Mouse (Mus musculus): ENCODE results near the gene Alox12e.

The Alox12e gene

GRCm38 (mm10) chr11:70285686-70286085 is 36.7 kb downstream of the Alox12e start:
- no peak for DNase-seq (ENCODE audit: low spot score)

DNA sequence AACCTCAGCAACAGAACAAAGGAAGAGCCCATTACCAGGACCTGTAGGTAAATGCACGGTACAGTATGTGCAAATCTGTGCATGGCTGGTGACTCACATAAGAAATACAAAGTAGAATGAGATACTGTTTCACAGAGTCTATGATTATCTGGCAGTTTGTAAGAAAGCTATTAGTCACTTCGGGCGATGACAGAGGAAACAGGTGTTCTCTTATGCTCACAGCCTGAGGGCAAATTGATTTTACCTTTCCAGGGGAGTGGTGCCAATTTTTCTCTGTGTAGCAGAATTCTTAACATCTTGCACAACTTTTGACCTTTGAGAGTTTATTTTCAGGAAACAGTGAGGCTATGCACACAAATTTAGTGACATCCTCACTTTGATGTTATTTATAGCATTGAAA is 37.7 kb downstream of the Alox12e start:
- DNase-seq (ENCODE audit: low spot score) = no peak

DNA sequence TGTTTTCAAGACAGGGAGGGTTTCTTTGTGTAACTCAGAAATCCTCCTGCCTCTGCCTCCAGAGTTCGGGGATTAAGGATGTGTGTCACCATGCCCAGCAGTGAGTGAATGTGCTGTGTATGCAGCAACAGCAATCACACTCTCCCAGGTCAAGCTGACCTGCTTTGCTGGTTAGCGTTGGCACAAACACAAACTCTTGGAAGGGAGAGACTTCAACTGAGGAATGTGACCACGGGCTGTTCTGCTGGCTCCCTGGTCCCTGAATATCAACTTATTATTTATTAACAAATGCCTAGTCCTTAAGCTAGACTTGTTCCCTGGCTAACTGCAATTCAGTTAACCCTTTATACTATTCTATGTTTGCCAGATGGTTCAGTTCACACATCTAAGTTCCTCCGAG is 38.8 kb downstream of the Alox12e start:
- no peak for DNase-seq (ENCODE audit: low spot score)

DNA sequence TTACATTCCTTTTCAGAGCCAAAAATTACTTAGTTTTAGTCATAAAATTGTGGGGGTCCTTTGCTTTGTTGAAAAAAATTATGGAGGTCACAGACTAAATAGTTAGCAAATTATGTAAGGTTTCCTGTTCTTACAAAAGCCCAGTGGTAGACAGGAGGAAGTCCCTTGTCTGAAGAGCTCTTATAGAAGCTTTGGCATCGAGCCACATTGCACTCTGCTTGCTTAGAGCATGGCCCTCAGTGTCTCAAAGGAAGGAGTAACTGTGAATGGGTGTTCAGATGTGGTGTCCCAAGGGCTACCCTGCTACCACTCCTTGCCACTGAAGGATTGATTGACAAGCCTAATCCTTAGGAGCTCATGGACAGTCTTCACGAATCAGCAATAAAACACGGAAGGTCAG is 42.0 kb downstream of the Alox12e start:
- DNase-seq (ENCODE audit: low spot score) = no peak

GRCm38 (mm10) chr11:70278961-70279360 is 43.5 kb downstream of the Alox12e start:
- no peak for DNase-seq (ENCODE audit: low spot score)

DNA sequence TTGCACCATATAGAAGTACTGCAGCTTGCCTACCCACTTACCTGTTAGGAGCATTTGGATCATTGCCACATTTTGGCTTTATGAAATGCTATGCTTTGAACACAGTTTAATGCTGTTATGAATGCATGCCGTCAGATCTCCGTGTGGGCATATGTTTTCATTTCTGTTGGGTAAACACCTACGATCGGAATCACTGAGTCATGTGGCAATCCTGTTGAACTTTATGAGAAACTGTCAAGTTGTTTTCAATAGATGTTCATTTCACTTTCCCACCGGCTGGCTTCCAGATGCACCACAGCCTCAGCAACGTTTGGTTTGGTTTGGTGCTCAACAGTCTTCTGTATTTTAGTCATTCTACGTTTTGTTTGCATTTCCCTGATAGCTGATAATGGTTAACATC is 50.8 kb downstream of the Alox12e start:
- no peak for DNase-seq (ENCODE audit: low spot score)

DNA sequence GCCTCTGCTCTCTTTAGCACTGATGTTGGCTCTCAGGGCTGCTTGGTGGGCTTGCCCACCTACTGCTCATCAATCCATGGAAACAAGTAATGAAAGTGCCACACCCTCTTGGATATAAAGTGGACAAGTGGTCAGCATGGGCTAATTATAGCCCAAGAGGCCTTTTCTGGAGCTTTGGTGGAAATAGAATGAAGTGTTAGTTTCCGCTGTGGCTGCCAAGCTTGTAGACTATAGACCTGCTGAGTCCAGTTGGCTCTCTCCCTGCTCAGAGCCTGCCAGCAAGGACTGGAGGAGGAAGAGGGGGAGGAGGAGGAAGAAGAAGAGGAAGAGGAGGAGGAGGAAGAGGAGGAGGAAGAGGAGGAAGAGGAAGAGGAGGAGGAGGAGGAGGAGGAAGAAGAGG is 56.0 kb downstream of the Alox12e start:
- DNase-seq (ENCODE audit: low spot score) = no peak

GRCm38 (mm10) chr11:70265819-70266218 is 56.6 kb downstream of the Alox12e start:
- no peak for DNase-seq (ENCODE audit: low spot score)
